ENCODE assay signal across 17 mouse cellular contexts in the genomic region with DNA sequence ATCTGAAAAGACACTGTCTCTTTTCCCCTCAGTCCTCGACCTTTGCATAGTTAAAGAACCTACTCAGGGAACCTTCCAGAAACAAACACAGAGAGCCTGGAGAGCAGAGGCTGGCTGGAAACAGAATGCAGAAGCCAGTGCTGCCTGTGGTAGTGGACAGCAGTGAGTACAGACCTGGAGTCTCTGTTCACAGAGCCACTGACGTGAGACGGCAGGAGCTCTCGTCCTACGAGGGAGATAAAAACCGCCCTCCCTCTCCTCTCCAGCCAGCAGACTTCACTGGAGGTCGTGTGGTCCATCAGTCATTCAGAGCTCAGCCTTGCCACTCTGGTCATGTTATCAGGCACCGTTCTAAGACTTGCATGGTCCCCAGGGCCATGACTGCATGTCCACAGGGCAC.
"Had no signal": no experiment of that assay in that cellular context is flagged by ENCODE, and none has a peak within 500 bp of the region (broad histone marks: within the 10 kb centered on the region; RNA-seq: fewer than 3 reads in every experiment).

No protein-coding gene starts in this region.

- H3K4me2 ChIP-seq: lung, embryonic 15.5 days; midbrain, embryonic 11.5 days; midbrain, embryonic 13.5 days; midbrain, embryonic 15.5 days; neural tube, embryonic 12.5 days; stomach, embryonic 15.5 days had no signal

- H3K9me3 ChIP-seq: lung, embryonic 15.5 days; midbrain, embryonic 13.5 days; midbrain, embryonic 15.5 days; neural tube, embryonic 12.5 days; stomach, embryonic 15.5 days had no signal

- H3K36me3 ChIP-seq: lung, embryonic 15.5 days; midbrain, embryonic 13.5 days; midbrain, embryonic 15.5 days; neural tube, embryonic 12.5 days; stomach, embryonic 15.5 days had no signal

- H3K9ac ChIP-seq: lung, embryonic 15.5 days; midbrain, embryonic 15.5 days; neural tube, embryonic 12.5 days; stomach, embryonic 15.5 days had no signal

- ATAC-seq: lung, postnatal 0 days; midbrain, embryonic 13.5 days; midbrain, embryonic 15.5 days had no signal

- H3K27me3 ChIP-seq: lung, embryonic 15.5 days; megakaryocyte, embryonic 14.5 days; midbrain, embryonic 15.5 days; stomach, embryonic 15.5 days had no signal

- H3K4me1 ChIP-seq: lung, embryonic 15.5 days; megakaryocyte, embryonic 14.5 days had no signal

- H3K27ac ChIP-seq: lung, embryonic 15.5 days; macrophage; midbrain, embryonic 13.5 days; midbrain, embryonic 15.5 days; neural tube, embryonic 12.5 days; stomach, embryonic 15.5 days; stomach, postnatal 0 days had no signal

- H3K4me3 ChIP-seq: lung, embryonic 15.5 days; megakaryocyte, embryonic 14.5 days; midbrain, embryonic 13.5 days; midbrain, embryonic 15.5 days; neural tube, embryonic 12.5 days; stomach, embryonic 15.5 days had no signal

- DNase-seq: lung, adult 2 months; lung, postnatal 14 days; lung, postnatal 36 days; right cerebral cortex, postnatal 14 days; thymus, adult 2 months; thymus, postnatal 25 days; thymus, postnatal 4 days had no signal
